Mouse (Mus musculus) cerebellum, postnatal 36 days (tissue): ENCODE measurements at regions not wholly inside any gene's neighbourhood (a gene's known extent, or its start where the extent isn't known, plus 50 kb on each side); places are given as distances from the start of the nearest gene placed in this dataset.

ENCODE experiments used
- DNase-seq, 2 experiments: peaks; one replicate each; pipeline ENCODE4 v3.0.0; 2021 to 2022; ENCODE audit warnings: mixed read lengths in 2 of 2

GRCm38 (mm10) chr9:89532435-89532834 lies 90.5 kb downstream of the Minar1 start:
- DNase-seq: no peak

DNA sequence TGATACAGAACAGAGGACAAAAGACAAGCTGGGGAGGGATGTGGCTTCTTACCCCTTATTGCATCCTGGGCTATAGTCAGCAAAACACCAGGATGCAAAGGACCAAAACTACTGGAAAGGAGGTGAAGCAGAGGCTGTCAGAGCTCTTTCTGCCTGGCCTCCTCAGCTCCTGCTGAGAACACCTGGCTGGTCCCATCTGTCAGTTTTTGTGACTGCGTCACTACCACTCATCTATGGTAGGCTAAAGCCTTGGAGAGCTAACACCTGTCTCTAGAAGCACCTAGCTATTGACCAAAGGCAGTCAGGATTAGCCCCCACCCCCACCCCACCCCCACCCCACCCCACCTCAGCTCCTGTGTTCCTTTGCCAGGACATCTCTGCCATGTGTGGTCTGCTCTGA lies 98.8 kb downstream of the Minar1 start:
- DNase-seq: no peak

DNA sequence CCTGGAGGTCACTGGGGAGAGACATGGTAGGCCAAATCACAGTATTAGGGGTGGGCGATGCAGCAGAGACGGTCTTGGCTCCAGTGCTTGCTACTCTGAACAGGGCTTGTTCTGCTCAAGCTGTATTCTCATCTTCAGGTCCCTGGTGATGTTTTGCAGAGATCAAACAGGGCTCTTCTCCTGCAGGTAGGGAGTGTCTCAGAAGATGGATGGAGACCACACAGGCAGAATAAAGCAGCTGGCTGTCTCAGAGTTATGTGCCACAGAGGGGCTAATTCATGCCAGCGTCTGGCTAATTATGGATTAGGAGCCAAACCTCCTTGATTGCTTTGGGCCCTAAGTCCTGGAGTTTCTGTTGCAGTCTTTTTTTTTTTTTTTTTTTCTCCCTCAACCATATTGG lies 99.2 kb downstream of the Minar1 start:
- DNase-seq: no peak

DNA sequence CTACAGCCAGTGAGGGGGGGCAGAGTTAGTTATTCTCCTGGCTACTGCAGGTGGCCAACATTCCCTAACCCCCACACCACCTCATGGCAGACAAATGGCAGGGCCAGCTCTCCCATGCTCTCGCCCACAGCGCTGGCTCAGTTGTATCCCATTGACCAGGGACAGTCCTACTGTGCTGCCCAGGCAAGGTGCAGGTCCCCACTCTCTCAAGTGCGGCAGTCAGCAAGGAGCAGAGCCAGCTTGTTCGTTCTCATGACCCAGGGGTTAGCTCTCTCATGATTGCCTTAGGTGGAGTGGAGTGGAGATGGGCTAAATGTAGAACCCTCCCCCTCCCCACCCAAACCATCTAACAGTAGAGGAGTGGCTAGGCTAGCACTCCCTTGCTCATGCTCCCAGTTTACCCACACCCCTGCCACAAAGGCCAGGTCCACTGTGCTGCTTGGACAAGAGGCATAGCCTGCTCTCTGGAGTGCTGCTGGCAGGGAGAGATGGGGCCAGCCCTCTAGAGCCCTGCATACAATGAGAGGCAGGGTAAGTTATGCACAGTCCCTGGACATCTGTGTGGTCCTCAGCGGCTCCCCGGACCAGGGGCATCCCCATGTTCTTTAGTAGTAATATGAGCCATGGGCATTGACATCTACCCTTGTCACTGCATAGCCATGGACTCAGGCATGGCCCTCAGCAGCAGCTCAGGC lies 114.4 kb downstream of the Minar1 start:
- no peak for DNase-seq

GRCm38 (mm10) chr9:89502083-89502482 lies 120.8 kb downstream of the Minar1 start:
- DNase-seq: no peak

- no peak for DNase-seq
Measured at GRCm38 (mm10) chr9:89497399-89497749, 125.6 kb downstream of the Minar1 start.

GRCm38 (mm10) chr9:89496729-89497398 lies 126.1 kb downstream of the Minar1 start:
- DNase-seq: no peak

- no peak for DNase-seq
Measured at GRCm38 (mm10) chr9:89487601-89488000, 135.3 kb downstream of the Minar1 start.

DNA sequence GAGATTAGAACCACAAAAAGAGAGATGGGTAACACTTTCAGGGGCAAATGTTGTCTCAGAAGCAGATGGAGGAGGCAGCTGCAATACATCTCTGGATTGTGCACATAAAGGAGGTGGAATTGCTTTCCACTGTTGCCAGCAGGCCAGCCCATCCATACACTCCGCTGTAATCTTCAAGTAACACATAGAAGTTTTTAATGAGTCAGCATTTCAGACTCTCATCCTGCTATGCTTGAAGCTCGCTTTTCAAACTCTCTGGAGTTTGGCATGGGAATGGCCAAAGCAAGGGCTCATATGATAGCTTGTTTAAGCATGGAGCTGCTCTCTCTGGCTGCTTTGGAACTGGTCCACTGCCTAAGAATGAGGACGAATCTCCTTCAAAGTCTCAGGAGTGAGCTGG lies 143.5 kb downstream of the Minar1 start:
- no peak for DNase-seq

DNA sequence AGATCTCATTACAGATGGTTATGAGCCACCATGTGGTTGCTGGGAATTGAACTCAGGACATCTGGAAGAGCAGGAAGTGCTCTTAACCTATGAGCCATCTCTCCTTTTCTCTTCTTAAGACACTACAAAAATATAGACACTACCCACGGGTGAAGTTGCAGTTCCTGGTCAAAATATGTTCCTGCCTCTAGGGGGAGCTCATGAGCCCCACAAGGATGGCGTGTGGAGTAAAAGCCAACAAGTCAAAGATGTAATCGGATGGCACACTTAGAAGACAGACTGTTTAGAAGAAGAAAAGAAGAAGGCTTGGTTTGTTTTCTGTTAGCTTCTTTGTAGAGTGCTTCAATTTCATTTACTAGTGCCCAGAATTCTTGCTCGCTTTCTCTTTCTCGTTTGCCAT lies 161.7 kb downstream of the Minar1 start:
- peak; percentile 52 to 62 for DNase-seq

GRCm38 (mm10) chr9:89456666-89457065 lies 166.3 kb downstream of the Minar1 start:
- DNase-seq: no peak

DNA sequence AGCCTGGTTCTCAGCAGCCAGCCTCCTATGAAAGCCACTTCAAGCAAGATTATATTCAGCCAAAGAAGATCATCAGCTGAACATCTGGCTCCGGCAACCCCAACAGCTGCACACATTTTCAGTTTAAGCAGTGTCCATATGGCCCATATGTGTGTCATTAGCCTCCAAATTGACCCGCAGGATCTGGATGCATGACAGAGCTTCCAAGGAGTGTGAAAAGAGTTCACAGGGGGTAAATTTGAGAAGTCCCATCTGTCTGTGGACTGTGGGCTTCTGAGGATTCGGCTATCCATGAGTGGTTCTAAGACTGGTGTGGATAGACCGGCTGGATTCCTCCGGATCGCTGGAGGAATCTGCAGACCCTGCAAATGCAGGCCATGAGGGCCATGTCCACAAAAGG lies 173.3 kb downstream of the Minar1 start:
- no peak for DNase-seq
